Mouse (Mus musculus) ES-E14 (cell line): Measurements from ENCODE around the gene Ascc1. TPM values are rescaled to one million over a fixed set of nuclear protein-coding genes. Genes with fewer than 3 reads are reported as not detected.

Experiments used
- DNase-seq: peaks from one replicate; pipeline ENCODE4 v3.0.0-alpha.2; 2013; ENCODE audit warnings: low read depth, low spot score
- H3K27ac ChIP-seq: 2 replicates; pipeline ENCODE4 v1.5.1; 2012; ENCODE audit warnings: low read depth, mild to moderate bottlenecking, low read length, moderate library complexity, mixed read lengths; ENCODE audit not compliant: poor library complexity, insufficient read depth, severe bottlenecking
- H3K36me3 ChIP-seq: 2 replicates; pipeline ENCODE4 v1.6.1; 2012; ENCODE audit warnings: mild to moderate bottlenecking, low read length, moderate library complexity, mixed read lengths; ENCODE audit not compliant: control insufficient read depth, poor library complexity, insufficient read depth, severe bottlenecking
- H3K4me1 ChIP-seq, 2 experiments: fragments of 150-350 bp in 1 of 2; sonication (generic) in 1 of 2; 2 replicates each; pipeline ENCODE4 v1.6.1; 2012; ENCODE audit warnings: low read length in 2 of 2, mild to moderate bottlenecking in 1 of 2, mixed read lengths in 1 of 2; ENCODE audit not compliant: control insufficient read depth in 2 of 2, insufficient read depth in 2 of 2, poor library complexity in 1 of 2
- H3K4me3 ChIP-seq, 2 experiments: fragments of 150-350 bp in 1 of 2; sonication (generic) in 1 of 2; 2 replicates each; pipeline ENCODE4 v1.5.1; 2012; ENCODE audit warnings: low read length in 2 of 2, low read depth in 1 of 2, mild to moderate bottlenecking in 1 of 2, mixed read lengths in 1 of 2; ENCODE audit not compliant: insufficient read depth in 1 of 2, poor library complexity in 1 of 2, severe bottlenecking in 1 of 2
- H3K9ac ChIP-seq: 2 replicates; pipeline ENCODE4 v1.6.1; 2012; ENCODE audit warnings: low read depth, mild to moderate bottlenecking, low read length, mixed read lengths; ENCODE audit not compliant: poor library complexity, insufficient read depth, severe bottlenecking
- H3K9me3 ChIP-seq: fragments of 150-350 bp; sonication (generic); 2 replicates; pipeline ENCODE4 v1.6.1; 2012; ENCODE audit warnings: low read depth, mild to moderate bottlenecking, low read length; ENCODE audit not compliant: control insufficient read depth, insufficient read depth
- CHD2 ChIP-seq: IDR thresholded peaks from 2 replicates; pipeline ENCODE4 v1.6.1; 2014; ENCODE audit warnings: mild to moderate bottlenecking, low read depth, low read length, inconsistent platforms
- HCFC1 ChIP-seq: IDR thresholded peaks from 2 replicates; pipeline ENCODE4 v1.6.1; 2012; ENCODE audit warnings: low read length, inconsistent platforms, borderline replicate concordance; ENCODE audit not compliant: insufficient read depth
- MAFK ChIP-seq: IDR thresholded peaks from 2 replicates; pipeline ENCODE4 v1.6.1; 2014; ENCODE audit warnings: mild to moderate bottlenecking, low read depth, low read length, inconsistent platforms; ENCODE audit not compliant: insufficient read depth
- ZC3H11A ChIP-seq: IDR thresholded peaks from 2 replicates; pipeline ENCODE4 v1.6.1; 2012; ENCODE audit warnings: low read depth, mild to moderate bottlenecking, inconsistent platforms, low read length, borderline replicate concordance
- ZNF384 ChIP-seq: IDR thresholded peaks from 2 replicates; pipeline ENCODE4 v1.6.1; 2012; ENCODE audit warnings: low read depth, low read length, inconsistent platforms
- in situ Hi-C, 2 experiments: fragments of 600-800 bp; cut with MboI; formaldehyde crosslinking; loops; one replicate each; pipeline ENCODE4 v1.15.1; 2025; ENCODE audit warnings: low sequenced_read_pairs in 2 of 2, inconsistent platforms in 1 of 2; ENCODE audit not compliant: unreplicated experiment in 2 of 2
- total RNA-seq: library from RNA; depleted of rRNA; stranded (reverse); fragments of 300-350 nt; gene quantifications from 2 replicates; pipeline ENCODE4 v1.2.3, GENCODE M21; 2012

Gene Ascc1
- total RNA-seq, 1 experiment: 18.8 TPM

- in situ Hi-C loops: no loop called here
- TF ChIP-seq CHD2: no peak
- TF ChIP-seq ZC3H11A: no peak
- TF ChIP-seq MAFK: no peak
- TF ChIP-seq ZNF384: no peak
- TF ChIP-seq HCFC1: no peak
Observed at GRCm38 (mm10) chr10:60113965-60114690, 111.5 kb downstream of the Ascc1 start.

GRCm38 (mm10) chr10:60115345-60116185, 113.0 kb downstream of the Ascc1 start:
- DNase-seq: no peak
- H3K4me1 ChIP-seq: peaks cover 0 to 23% of the 10 kb centered on the region in 2 experiments; a peak in 2 of 4 replicates
- no peak overlapping the region for H3K27ac ChIP-seq
- no peak overlapping the region for H3K9ac ChIP-seq
- no peaks in the 10 kb centered on the region for H3K9me3 ChIP-seq
- no peak for TF ChIP-seq ZNF384
- in situ Hi-C loops: no loop called here
- H3K36me3 ChIP-seq: no peaks in the 10 kb centered on the region
- H3K4me3 ChIP-seq: no peak overlapping the region

More at GRCm38 (mm10) chr10:60113965-60114690, 111.5 kb downstream of the Ascc1 start:
- no peak overlapping the region for H3K27ac ChIP-seq
- peaks cover 0 to 19% of the 10 kb centered on the region in 2 experiments; a peak in 2 of 4 replicates for H3K4me1 ChIP-seq
- no peaks in the 10 kb centered on the region for H3K36me3 ChIP-seq
- H3K9ac ChIP-seq: no peak overlapping the region
- no peaks in the 10 kb centered on the region for H3K9me3 ChIP-seq
- DNase-seq: no peak
- H3K4me3 ChIP-seq: no peak overlapping the region

GRCm38 (mm10) chr10:60116997-60117396, 114.4 kb downstream of the Ascc1 start:
- in situ Hi-C loops: no loop called here
- H3K9me3 ChIP-seq: no peaks in the 10 kb centered on the region
- peaks cover 0 to 23% of the 10 kb centered on the region in 2 experiments; a peak in 2 of 4 replicates for H3K4me1 ChIP-seq
- no peak overlapping the region for H3K9ac ChIP-seq
- no peak overlapping the region for H3K27ac ChIP-seq
- H3K36me3 ChIP-seq: no peaks in the 10 kb centered on the region
- no peak for DNase-seq
- H3K4me3 ChIP-seq: no peak overlapping the region
- TF ChIP-seq ZC3H11A: no peak
- no peak for TF ChIP-seq MAFK
- no peak for TF ChIP-seq CHD2
- TF ChIP-seq HCFC1: no peak
- no peak for TF ChIP-seq ZNF384

- Histone ChIP-seq H3K27ac (no peak overlapping the region), H3K36me3 (no peaks in the 10 kb centered on the region), H3K9ac (no peak overlapping the region), H3K4me1 (peaks cover 0 to 23% of the 10 kb centered on the region in 2 experiments; a peak in 2 of 4 replicates), H3K4me3 (no peak overlapping the region), H3K9me3 (no peaks in the 10 kb centered on the region)
- in situ Hi-C loops: no loop called here
- no peak for DNase-seq
- no peak for TF ChIP-seq CHD2
- TF ChIP-seq MAFK: no peak
- no peak for TF ChIP-seq ZNF384
Observed at GRCm38 (mm10) chr10:60118464-60118863, 115.9 kb downstream of the Ascc1 start.
